Mouse (Mus musculus) olfactory bulb, adult 2 months (tissue): Measurements from ENCODE around the gene Bap1.

Experiments
- CTCF ChIP-seq: fragments of 200-500 bp; IDR thresholded peaks from 2 replicates; pipeline ENCODE4 v1.5.1; 2012; ENCODE audit warnings: low read depth, mild to moderate bottlenecking, low read length, moderate library complexity; ENCODE audit not compliant: insufficient read depth
- POLR2A ChIP-seq: fragments of 200-500 bp; IDR thresholded peaks from 2 replicates; pipeline ENCODE4 v1.6.1; 2012; ENCODE audit warnings: mild to moderate bottlenecking, low read depth, low read length, moderate library complexity; ENCODE audit not compliant: insufficient read depth

DNA sequence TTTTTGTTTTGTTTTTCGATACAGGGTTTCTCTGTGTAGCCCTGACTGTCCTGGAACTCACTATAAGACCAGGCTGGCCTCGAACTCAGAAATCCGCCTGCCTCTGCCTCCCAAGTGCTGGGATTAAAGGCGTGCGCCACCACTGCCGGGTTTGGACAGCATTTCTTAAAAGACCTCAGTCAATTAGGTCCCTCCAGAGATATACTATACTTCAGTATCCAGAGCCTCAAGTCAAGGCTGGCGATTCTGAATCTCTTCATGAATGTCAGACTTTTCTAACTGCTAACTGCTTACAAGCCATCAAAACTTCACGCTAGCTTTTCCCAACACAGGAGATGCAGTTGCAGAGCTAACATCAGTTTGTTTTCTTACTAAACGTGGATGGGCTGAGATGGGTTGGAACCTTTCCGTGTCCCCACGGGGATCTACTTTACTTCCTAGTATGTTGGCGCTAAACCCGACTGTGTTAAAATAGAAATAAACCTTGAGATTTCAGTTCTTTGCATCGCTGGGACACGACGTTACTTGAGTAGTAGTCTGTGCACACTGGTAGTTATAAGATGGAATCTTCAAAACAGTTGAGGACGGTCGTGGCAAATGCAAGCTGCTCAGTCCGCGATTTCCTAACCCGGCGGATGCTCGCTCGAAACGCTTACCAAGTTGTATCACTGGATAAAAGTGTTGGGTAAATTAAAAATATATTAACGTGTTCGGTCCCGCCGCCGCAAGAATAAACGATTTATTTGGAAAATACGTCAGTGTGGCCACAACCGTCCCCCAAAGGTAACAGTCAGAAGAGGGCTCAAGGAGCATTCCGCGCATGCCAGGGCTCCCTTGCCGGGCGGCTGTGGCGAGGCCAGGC lies 797 bp upstream of the Bap1 start:
- no peak for TF ChIP-seq CTCF
- no peak for TF ChIP-seq POLR2A
